Mouse (Mus musculus) hindlimb bud, embryonic 11.5 days (tissue): ENCODE results near the gene Gm128.

Experiments used
- DNase-seq: peaks from one replicate; pipeline ENCODE4 v3.0.0-alpha.2; 2012; ENCODE audit warnings: low read depth, low spot score; ENCODE audit errors: extremely low spot score

The Gm128 gene

GRCm38 (mm10) chr3:95200132-95200531 lies 41.3 kb downstream of the Gm128 start:
- DNase-seq: no peak

- no peak for DNase-seq
These were observed 42.3 kb downstream of the Gm128 start for GRCm38 (mm10) chr3:95199101-95199500.

GRCm38 (mm10) chr3:95195772-95196171 lies 45.6 kb downstream of the Gm128 start:
- no peak for DNase-seq

GRCm38 (mm10) chr3:95194721-95195135 lies 46.7 kb downstream of the Gm128 start:
- no peak for DNase-seq
